Mouse (Mus musculus) brain, embryonic 14.5 days (tissue): ENCODE data around the gene Ier5.

Source experiments
- CTCF ChIP-seq: fragments of 200-500 bp; IDR thresholded peaks from 2 replicates; pipeline ENCODE4 v1.5.1; 2012; ENCODE audit warnings: inconsistent platforms, mild to moderate bottlenecking, moderate library complexity, borderline replicate concordance; ENCODE audit not compliant: insufficient read depth, insufficient read length; ENCODE audit errors: extremely low read depth
- POLR2A ChIP-seq: fragments of 200-500 bp; IDR thresholded peaks from 2 replicates; pipeline ENCODE4 v1.6.1; 2012; ENCODE audit warnings: mild to moderate bottlenecking, inconsistent platforms, borderline replicate concordance; ENCODE audit not compliant: poor library complexity, insufficient read depth, insufficient read length, severe bottlenecking; ENCODE audit errors: extremely low read depth

DNA sequence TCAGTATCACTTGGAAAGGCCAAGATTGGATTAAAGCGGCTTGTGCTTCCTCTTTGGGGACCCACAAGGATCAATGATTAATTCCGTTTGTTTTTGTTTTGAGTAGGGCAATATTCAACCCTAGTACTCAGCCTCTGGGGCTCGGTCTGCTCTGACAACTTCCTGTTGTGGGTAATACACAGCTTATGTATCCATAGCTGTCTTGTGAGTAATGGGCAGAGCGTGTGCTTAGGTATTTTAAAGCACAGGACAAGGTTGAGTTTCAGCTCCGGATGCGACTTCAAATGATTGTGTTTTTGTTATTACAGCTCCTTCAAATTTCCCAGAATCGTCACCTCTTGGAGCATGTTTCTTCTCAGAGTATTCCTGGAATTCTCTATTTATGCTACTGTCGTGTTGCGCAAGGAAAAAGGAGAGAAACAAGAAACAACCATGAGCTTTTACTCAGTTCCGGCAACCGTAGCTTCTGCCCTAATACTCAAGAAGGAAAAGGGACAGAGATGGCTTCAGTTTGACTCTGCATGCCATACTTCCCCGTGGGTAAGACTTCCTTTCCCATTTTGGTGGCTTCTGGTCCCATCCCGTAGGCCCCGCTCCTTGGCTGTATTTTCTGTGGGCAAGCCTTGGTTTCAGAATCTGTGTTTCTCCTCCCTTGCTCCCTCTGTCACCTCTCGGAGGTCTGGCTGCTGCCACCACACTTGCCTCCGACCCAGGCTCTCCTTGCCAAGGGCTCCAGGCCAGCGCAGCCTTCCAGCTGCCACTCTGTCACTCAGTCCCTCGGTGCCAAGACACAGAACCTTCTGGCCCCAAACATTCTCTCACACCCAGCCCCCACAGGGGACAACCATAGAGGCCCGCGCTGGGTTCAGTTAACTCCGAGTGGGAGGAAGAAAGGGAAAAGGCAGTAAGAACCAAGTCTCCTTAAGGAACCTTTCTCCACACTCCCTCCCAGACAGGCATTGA lies 22.8 kb upstream of the Ier5 start:
- TF ChIP-seq CTCF (no peak), POLR2A (no peak)
